Mouse (Mus musculus): ENCODE results near the gene Cmss1. TPM values are rescaled to one million over a fixed set of nuclear protein-coding genes. Genes with fewer than 3 reads are reported as not detected.

Cmss1 gene
- polyA plus RNA-seq, 1 experiment from 2014 or later = 50.4 TPM

- no peak for ATAC-seq (replicated peaks; ENCODE audit: low FRiP score, low read depth)
These were observed 293.2 kb downstream of the Cmss1 start for GRCm38 (mm10) chr16:57313487-57313886.

DNA sequence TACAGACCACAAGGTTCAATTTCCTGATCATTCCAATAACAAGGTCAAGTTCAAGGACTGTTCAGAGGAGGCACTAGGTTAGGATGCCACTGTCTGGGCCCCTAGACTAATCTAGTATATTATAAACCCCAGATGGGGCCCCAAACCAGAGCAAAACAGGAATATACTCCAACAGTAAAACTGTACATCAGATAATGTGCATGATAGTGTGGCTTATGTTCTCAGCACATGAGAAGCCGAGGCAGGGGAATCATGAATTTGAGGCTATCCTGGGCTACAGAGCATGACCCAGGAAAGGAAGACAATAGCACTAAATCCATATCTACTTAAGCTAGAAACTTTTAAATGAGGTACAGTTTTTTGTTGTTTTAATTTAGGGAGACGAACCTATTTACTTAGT is 294.5 kb downstream of the Cmss1 start:
- WGBS = 85% methylated on average over 2 of the region's 2 CpGs
- H3K4me3 ChIP-seq (replicated peaks; ENCODE audit: low read depth, low read length) = no peak overlapping the region
- H3K9ac ChIP-seq (ENCODE audit: low read depth, low read length) = no peak overlapping the region
- H3K4me2 ChIP-seq (ENCODE audit: low read length) = no peak overlapping the region
- no peaks in the 10 kb centered on the region for H3K27me3 ChIP-seq (ENCODE audit: insufficient read depth, low read length)
- TF ChIP-seq CTCF (IDR thresholded peaks at IDR 0.05; ENCODE audit: low read depth) = no peak
- DNase-seq (ENCODE audit: low spot score) = no peak
- H3K27ac ChIP-seq = no peak overlapping the region
- H3K4me1 ChIP-seq (replicated peaks; ENCODE audit: insufficient read depth, low read length) = no peaks in the 10 kb centered on the region
- ATAC-seq (replicated peaks; ENCODE audit: low FRiP score, low read depth) = no peak
- no peaks in the 10 kb centered on the region for H3K36me3 ChIP-seq (ENCODE audit: insufficient read depth, low read length)
- H3K9me3 ChIP-seq (replicated peaks; ENCODE audit: low read length) = no peaks in the 10 kb centered on the region

More at GRCm38 (mm10) chr16:57313487-57313886, 293.2 kb downstream of the Cmss1 start:
- H3K27me3 ChIP-seq (ENCODE audit: insufficient read depth, low read length) = no peaks in the 10 kb centered on the region
- no peaks in the 10 kb centered on the region for H3K9me3 ChIP-seq (replicated peaks; ENCODE audit: low read length)
- no peaks in the 10 kb centered on the region for H3K4me1 ChIP-seq (replicated peaks; ENCODE audit: insufficient read depth, low read length)
- no peaks in the 10 kb centered on the region for H3K36me3 ChIP-seq (ENCODE audit: insufficient read depth, low read length)
- no peak for TF ChIP-seq CTCF (IDR thresholded peaks at IDR 0.05; ENCODE audit: low read depth)
- no peak overlapping the region for H3K27ac ChIP-seq
- peak; percentile 51 for DNase-seq (ENCODE audit: low spot score)
- no peak overlapping the region for H3K4me3 ChIP-seq (replicated peaks; ENCODE audit: low read depth, low read length)
- 70% methylated on average over 3 of the region's 3 CpGs for WGBS
- no peak overlapping the region for H3K4me2 ChIP-seq (ENCODE audit: low read length)
- H3K9ac ChIP-seq (ENCODE audit: low read depth, low read length) = no peak overlapping the region

DNA sequence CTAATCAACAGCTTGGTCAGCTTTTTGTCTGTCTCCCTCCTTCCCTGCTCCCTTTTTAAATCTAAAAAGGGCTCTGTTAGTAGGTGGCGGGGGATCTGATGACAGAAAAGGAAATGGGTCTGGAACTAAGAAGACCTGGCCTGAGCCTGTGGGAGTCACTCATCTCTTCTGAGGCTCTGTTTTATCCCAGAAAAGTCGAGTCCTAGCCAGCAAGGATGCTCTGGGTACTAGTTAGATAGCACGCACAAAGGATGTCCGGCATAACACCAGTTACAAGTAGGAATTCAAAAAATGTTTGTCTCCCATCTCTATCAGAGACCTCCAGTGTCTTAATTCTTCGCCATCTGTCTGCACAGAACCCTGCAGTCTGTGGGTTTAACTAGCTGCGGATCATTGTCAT is 301.2 kb downstream of the Cmss1 start:
- ATAC-seq (replicated peaks; ENCODE audit: low FRiP score, low read depth) (no peak), DNase-seq (ENCODE audit: low spot score) (no peak)
- Histone ChIP-seq H3K4me2 (ENCODE audit: low read length) (no peak overlapping the region), H3K9ac (ENCODE audit: low read depth, low read length) (no peak overlapping the region), H3K36me3 (ENCODE audit: insufficient read depth, low read length) (no peaks in the 10 kb centered on the region), H3K27ac (no peak overlapping the region), H3K27me3 (ENCODE audit: insufficient read depth, low read length) (no peaks in the 10 kb centered on the region), H3K4me1 (replicated peaks; ENCODE audit: insufficient read depth, low read length) (no peaks in the 10 kb centered on the region), H3K4me3 (replicated peaks; ENCODE audit: low read depth, low read length) (no peak overlapping the region), H3K9me3 (replicated peaks; ENCODE audit: low read length) (no peaks in the 10 kb centered on the region)
- 86% methylated on average over 6 of the region's 6 CpGs for WGBS
- TF ChIP-seq CTCF (IDR thresholded peaks at IDR 0.05; ENCODE audit: low read depth) = no peak

DNA sequence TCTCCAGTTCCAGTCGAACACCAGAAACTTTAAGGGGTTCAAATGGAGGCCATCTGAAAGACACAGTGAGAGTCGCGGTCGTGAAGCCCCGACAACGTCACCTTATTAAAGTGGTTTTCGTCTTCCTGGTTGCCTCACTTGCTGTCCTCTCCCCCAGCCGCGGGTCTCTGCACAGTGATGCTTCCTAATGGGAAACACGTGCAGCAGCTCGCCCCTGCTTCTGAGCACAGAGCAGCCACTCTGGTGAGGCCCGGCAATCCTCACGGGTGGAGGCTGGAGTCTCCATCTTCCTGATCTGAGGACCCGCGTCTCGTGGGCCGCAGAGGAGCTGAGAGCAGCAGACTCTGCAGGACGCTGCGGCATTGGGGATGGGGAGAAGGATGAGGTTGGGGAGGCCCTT is 302.9 kb downstream of the Cmss1 start:
- ATAC-seq (replicated peaks; ENCODE audit: low FRiP score, low read depth) (no peak), DNase-seq (ENCODE audit: low spot score) (no peak)
- Histone ChIP-seq H3K27me3 (ENCODE audit: insufficient read depth, low read length) (no peaks in the 10 kb centered on the region), H3K4me2 (ENCODE audit: low read length) (no peak overlapping the region), H3K9me3 (replicated peaks; ENCODE audit: low read length) (no peaks in the 10 kb centered on the region), H3K4me3 (replicated peaks; ENCODE audit: low read depth, low read length) (no peak overlapping the region), H3K4me1 (replicated peaks; ENCODE audit: insufficient read depth, low read length) (no peaks in the 10 kb centered on the region), H3K9ac (ENCODE audit: low read depth, low read length) (no peak overlapping the region), H3K27ac (no peak overlapping the region), H3K36me3 (ENCODE audit: insufficient read depth, low read length) (no peaks in the 10 kb centered on the region)
- 77% methylated on average over 19 of the region's 19 CpGs for WGBS
- no peak for TF ChIP-seq CTCF (IDR thresholded peaks at IDR 0.05; ENCODE audit: low read depth)

- WGBS = 85% methylated on average over 25 of the region's 25 CpGs
- no peaks in the 10 kb centered on the region for H3K36me3 ChIP-seq (ENCODE audit: insufficient read depth, low read length)
- TF ChIP-seq CTCF (IDR thresholded peaks at IDR 0.05; ENCODE audit: low read depth) = no peak
- no peak for ATAC-seq (replicated peaks; ENCODE audit: low FRiP score, low read depth)
- no peak overlapping the region for H3K4me3 ChIP-seq (replicated peaks; ENCODE audit: low read depth, low read length)
- no peaks in the 10 kb centered on the region for H3K27me3 ChIP-seq (ENCODE audit: insufficient read depth, low read length)
- no peak overlapping the region for H3K9ac ChIP-seq (ENCODE audit: low read depth, low read length)
- no peak for DNase-seq (ENCODE audit: low spot score)
- no peaks in the 10 kb centered on the region for H3K4me1 ChIP-seq (replicated peaks; ENCODE audit: insufficient read depth, low read length)
- no peak overlapping the region for H3K27ac ChIP-seq
- H3K9me3 ChIP-seq (replicated peaks; ENCODE audit: low read length) = no peaks in the 10 kb centered on the region
- no peak overlapping the region for H3K4me2 ChIP-seq (ENCODE audit: low read length)
These were observed 303.6 kb downstream of the Cmss1 start for GRCm38 (mm10) chr16:57302792-57303698.

DNA sequence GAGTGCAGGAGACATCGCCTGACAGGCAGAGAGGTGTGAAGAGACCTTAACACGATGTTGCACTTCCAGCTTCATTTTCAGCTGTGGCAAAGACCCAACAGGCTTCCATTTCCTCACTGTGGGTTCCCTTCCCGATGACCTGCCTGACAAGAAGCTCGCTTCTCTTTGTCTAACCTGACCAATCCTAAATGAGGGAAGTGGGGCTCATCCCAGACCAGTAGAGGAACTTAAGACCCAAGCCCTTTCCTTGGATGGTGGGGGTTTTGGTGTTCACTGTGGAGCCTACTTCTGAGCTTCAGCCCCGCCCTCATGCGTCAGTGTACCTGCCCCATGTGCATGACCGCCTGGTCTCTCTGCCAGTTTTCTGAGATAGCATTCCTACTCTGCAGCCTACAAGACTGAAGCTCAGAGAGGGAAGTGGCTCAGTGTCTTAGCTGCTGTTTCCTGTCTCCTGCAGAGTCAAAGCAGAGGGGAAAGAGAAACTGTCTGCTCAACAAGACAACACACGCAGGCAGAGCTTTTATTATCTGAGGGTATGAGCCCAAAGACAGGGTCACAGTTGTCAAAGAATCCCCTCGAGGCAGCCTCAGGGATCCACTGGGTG is 305.1 kb downstream of the Cmss1 start:
- no peaks in the 10 kb centered on the region for H3K4me1 ChIP-seq (replicated peaks; ENCODE audit: insufficient read depth, low read length)
- H3K27ac ChIP-seq = no peak overlapping the region; the same call in 1 of the 2 replicates
- no peak for ATAC-seq (replicated peaks; ENCODE audit: low FRiP score, low read depth)
- TF ChIP-seq CTCF (IDR thresholded peaks at IDR 0.05; ENCODE audit: low read depth) = no peak
- no peak overlapping the region for H3K4me2 ChIP-seq (ENCODE audit: low read length)
- 74% methylated on average over 9 of the region's 9 CpGs for WGBS
- no peak overlapping the region for H3K4me3 ChIP-seq (replicated peaks; ENCODE audit: low read depth, low read length)
- no peak for DNase-seq (ENCODE audit: low spot score)
- H3K9me3 ChIP-seq (replicated peaks; ENCODE audit: low read length) = no peaks in the 10 kb centered on the region
- no peak overlapping the region for H3K9ac ChIP-seq (ENCODE audit: low read depth, low read length)
- no peaks in the 10 kb centered on the region for H3K27me3 ChIP-seq (ENCODE audit: insufficient read depth, low read length)
- H3K36me3 ChIP-seq (ENCODE audit: insufficient read depth, low read length) = no peaks in the 10 kb centered on the region

All from kidney, postnatal 0 days (tissue).